Mouse (Mus musculus): Measurements from ENCODE around the gene Abcc8. TPM values are rescaled to one million over a fixed set of nuclear protein-coding genes. Genes with fewer than 3 reads are reported as not detected.

Gene Abcc8
- polyA plus RNA-seq, 1 experiment, result 17.8 TPM

DNA sequence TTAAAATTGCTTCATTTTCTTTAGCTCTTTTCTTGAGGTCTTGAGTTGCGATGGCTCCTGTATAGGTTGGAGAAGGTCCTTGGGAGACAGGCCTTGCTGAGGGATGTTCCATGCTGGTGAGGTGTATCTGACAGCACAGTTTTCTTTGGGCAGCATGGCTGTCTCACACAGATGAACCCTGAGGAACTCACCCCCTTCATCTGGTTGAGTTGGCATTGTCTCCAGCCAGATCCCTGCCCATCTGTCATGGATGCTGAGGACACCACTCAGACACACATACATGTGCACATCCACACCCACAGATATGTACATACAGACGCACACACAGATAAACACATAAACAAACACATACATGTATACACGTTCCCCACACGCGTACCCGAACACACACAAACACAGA lies 116.5 kb downstream of the Abcc8 start:
- no peak for DNase-seq (ENCODE audit: extremely low spot score in 1 of 2, low spot score in 1 of 2)

DNA sequence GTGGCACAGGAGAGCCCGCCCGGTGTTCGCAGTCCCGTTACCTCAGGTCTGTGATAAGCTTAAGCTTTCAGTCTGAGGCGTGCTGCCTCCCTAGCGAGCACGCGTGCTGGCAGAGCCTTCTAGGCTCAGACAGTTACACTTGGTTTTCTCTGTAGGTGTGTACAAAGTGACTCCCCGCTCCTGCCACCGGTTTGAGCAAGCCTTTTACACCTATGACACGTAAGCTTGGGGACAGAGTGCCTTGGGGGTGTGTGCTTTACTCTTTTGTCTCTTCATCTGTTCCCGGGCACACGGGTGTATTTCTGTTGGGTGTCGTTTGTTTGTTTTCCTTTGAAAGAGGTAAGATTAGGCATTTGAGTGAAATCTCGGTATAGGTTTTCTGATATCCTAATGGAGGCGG lies 118.2 kb downstream of the Abcc8 start:
- DNase-seq (ENCODE audit: extremely low spot score in 1 of 2, low spot score in 1 of 2), result no peak

DNA sequence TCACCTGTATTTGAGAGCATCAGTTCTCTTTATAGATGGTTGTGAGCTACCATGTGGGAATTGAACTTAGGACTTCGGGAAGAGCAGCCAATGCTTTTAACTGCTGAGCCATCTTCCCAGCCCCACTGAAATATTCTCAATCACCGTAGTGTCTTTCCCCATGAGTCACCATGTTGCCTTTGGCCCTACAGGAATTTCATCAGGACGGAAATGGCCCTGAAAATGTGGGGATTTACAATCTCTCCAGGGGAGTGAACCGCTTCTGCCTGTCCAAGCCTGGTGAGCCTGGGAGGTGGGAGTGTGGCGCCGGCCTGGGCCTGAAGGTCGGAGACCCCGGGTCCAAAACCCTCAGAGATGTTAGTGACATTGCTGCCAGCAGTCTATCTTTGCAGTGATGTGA lies 119.1 kb downstream of the Abcc8 start:
- no peak for DNase-seq (ENCODE audit: extremely low spot score in 1 of 2, low spot score in 1 of 2)

DNA sequence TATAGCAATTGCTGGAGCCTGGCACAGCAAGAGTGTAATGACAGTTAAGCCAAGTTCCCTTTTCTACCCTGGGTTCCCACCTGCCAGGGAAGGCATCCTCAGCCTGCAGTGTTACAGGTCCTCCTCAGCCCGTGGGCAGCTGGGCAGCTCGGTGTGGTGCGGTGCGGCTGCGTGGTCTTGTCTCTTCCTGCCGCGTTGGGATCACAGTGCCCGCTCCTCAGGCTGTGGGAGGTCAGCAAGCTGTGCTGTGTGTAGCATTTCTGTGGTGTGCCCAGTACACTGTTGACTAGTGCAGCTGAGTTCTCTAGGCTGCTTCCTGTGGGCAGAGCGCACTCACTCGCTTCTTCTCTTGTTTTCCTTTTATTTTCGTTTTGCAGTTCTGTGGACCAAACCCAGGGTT lies 121.0 kb downstream of the Abcc8 start:
- DNase-seq (ENCODE audit: extremely low spot score in 1 of 2, low spot score in 1 of 2), result no peak

Other genes with a start within 250 kb of the Abcc8 start
- 2.4 and 3.8 TPM in 2 replicates for gene Abcc6, start 149.7 kb downstream of the Abcc8 start, polyA plus RNA-seq (2012; rRNA removed)
- gene Nomo1, start 146.3 kb downstream of the Abcc8 start, polyA plus RNA-seq (2012; rRNA removed), result 68.3 and 74.8 TPM in 2 replicates
- 31.1 and 34.2 TPM in 2 replicates for gene Kcnj11, start 79.3 kb downstream of the Abcc8 start, polyA plus RNA-seq (2012; rRNA removed)
- 0.12 and 0.23 TPM in 2 replicates for gene Ush1c, start 58.5 kb upstream of the Abcc8 start, polyA plus RNA-seq (2012; rRNA removed)
- gene Otog, start 61.0 kb upstream of the Abcc8 start, polyA plus RNA-seq (2012; rRNA removed), result 0.08 and 0.23 TPM in 2 replicates
- gene Myod1, start 196.4 kb upstream of the Abcc8 start, polyA plus RNA-seq (2012; rRNA removed), result 0.06 and 0.36 TPM in 2 replicates
- 68.6 and 83.9 TPM in 2 replicates for gene Kcnc1, start 216.5 kb upstream of the Abcc8 start, polyA plus RNA-seq (2012; rRNA removed)

Measured in frontal cortex, adult 2 months (tissue).